Mouse (Mus musculus) limb, embryonic 12.5 days (tissue): Measurements from ENCODE around the gene BC052040. TPM values are rescaled to one million over a fixed set of nuclear protein-coding genes. Genes with fewer than 3 reads are reported as not detected.

Source experiments
- ATAC-seq: fragments of 200-750 bp; cut with Nextera tagmentation; 2 replicates; pipeline ENCODE4 v1.8.0; 2017; ENCODE audit warnings: low read depth, moderate TSS enrichment; ENCODE audit not compliant: insufficient number of reproducible peaks, insufficient read depth, low FRiP score, low TSS enrichment
- H3K27ac ChIP-seq: fragments of 300-500 bp; sonication (generic); 2 replicates; pipeline ENCODE4 v1.5.1; 2016; ENCODE audit warnings: mild to moderate bottlenecking, moderate library complexity
- H3K27me3 ChIP-seq: fragments of 300-500 bp; sonication (generic); 2 replicates; pipeline ENCODE4 v1.6.1; 2016; ENCODE audit warnings: mild to moderate bottlenecking, moderate library complexity
- H3K36me3 ChIP-seq: fragments of 300-500 bp; sonication (generic); 2 replicates; pipeline ENCODE4 v1.6.1; 2016; ENCODE audit warnings: mild to moderate bottlenecking, moderate library complexity
- H3K4me1 ChIP-seq: fragments of 300-500 bp; sonication (generic); replicated peaks from 2 replicates; pipeline ENCODE4 v1.6.1; 2016
- H3K4me2 ChIP-seq: fragments of 300-500 bp; sonication (generic); 2 replicates; pipeline ENCODE4 v1.6.1; 2016; ENCODE audit warnings: mild to moderate bottlenecking, moderate library complexity
- H3K4me3 ChIP-seq: fragments of 300-500 bp; sonication (generic); replicated peaks from 2 replicates; pipeline ENCODE4 v1.5.1; 2016; ENCODE audit warnings: mild to moderate bottlenecking
- H3K9ac ChIP-seq: fragments of 300-500 bp; sonication (generic); replicated peaks from 2 replicates; pipeline ENCODE4 v1.6.1; 2016; ENCODE audit warnings: mild to moderate bottlenecking, moderate library complexity
- H3K9me3 ChIP-seq: fragments of 300-500 bp; sonication (generic); 2 replicates; pipeline ENCODE4 v1.6.1; 2016; ENCODE audit warnings: mild to moderate bottlenecking, moderate library complexity
- WGBS: fragments of 180-500 bp; shearing (Covaris S2); methylation state at CpG from one replicate; pipeline ENCODE4 v1.1.7; 2016; 5-methylcytosine and 5-hydroxymethylcytosine counted together
- polyA plus RNA-seq: library from polyadenylated mRNA; unstranded; fragments of >200 nt; fragmentation: Nextera tagmentation; extraction: Ambion mirVana; gene quantifications from 2 replicates; pipeline ENCODE4 v1.2.1, GENCODE M21; 2016

Gene BC052040
- polyA plus RNA-seq, 1 experiment from 2014 or later, result 7.9 TPM

DNA sequence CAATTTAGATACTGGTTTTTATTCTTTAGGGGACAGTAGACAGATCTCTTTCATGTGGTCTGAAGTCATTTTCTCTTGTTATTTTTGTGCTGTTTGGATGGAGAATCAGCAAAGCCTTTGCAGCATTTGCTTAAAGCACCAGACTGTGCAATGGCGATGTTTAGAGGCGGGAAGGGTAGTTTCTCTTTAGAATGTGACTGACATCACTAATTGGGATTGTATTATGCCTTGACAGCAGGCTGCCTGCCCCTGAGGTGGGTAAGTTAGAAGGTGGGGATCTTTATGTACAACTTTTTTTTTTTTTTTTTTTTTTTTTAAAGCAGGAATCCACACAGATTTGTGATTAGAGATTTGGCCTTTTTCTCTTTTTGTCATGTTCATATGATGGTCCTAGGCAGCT lies 20.6 kb downstream of the BC052040 start:
- H3K4me3 ChIP-seq, result no peak overlapping the region
- peaks cover 17% of the 10 kb centered on the region; the same call in 1 of the 2 replicates for H3K27me3 ChIP-seq
- H3K36me3 ChIP-seq, result no peaks in the 10 kb centered on the region
- H3K27ac ChIP-seq, result no peak overlapping the region
- no peak overlapping the region for H3K9ac ChIP-seq
- no peak overlapping the region for H3K4me2 ChIP-seq
- no peaks in the 10 kb centered on the region; the same call in 1 of the 2 replicates for H3K4me1 ChIP-seq
- no peaks in the 10 kb centered on the region for H3K9me3 ChIP-seq
- ATAC-seq, result no peak
- 76% methylated on average over 2 of the region's 2 CpGs for WGBS

DNA sequence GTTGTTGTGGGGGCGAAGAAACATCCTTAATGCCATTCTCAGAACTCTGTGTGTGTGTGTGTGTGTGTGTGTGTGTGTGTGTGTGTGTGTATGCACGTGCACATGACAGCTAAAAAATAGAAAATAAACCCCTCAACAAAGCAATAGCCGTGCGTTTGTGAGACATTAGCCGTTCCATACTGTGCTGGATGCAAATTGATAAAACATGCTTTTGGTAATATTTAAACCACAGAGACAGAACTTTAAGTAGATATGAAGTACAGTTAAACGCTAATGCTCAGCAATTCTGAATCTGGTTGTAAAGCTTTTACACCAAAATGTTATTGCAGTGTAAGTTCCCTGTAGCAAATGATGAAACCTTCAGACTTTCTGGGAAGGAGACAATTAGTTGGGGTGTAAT lies 22.6 kb downstream of the BC052040 start:
- Histone ChIP-seq H3K4me2 (no peak overlapping the region), H3K27me3 (peaks cover 10% of the 10 kb centered on the region; the same call in 1 of the 2 replicates), H3K9ac (no peak overlapping the region), H3K27ac (no peak overlapping the region), H3K36me3 (no peaks in the 10 kb centered on the region), H3K9me3 (no peaks in the 10 kb centered on the region), H3K4me3 (no peak overlapping the region), H3K4me1 (no peaks in the 10 kb centered on the region)
- WGBS, result 79% methylated on average over 6 of the region's 6 CpGs
- no peak for ATAC-seq

DNA sequence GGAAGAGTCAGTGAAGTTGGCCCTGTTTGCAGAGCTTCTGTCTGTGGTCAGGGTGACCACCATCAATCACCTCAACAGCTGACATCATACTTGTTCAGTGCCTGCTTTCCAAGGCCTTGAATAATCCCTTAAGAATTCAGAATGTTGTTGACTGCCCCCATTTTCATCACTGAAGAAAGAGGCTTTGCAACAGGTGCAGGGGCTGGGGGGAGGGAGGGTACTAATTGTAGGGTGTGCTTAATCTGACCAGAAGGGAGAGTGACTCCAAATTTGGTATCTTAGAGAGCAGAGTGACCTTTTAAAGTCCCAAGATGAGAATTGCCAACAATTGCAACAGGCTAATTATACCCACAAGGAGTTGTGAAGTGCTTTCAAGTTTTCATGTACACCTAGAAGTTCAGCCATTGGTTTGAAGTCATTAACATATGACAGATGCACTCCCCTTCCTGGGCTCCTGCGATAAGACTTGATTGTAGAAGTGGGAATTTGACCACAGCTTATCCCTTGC lies 24.4 kb downstream of the BC052040 start:
- Histone ChIP-seq H3K9me3 (no peaks in the 10 kb centered on the region), H3K9ac (no peak overlapping the region), H3K4me2 (no peak overlapping the region), H3K4me1 (no peaks in the 10 kb centered on the region), H3K27ac (no peak overlapping the region), H3K4me3 (no peak overlapping the region), H3K36me3 (no peaks in the 10 kb centered on the region), H3K27me3 (peaks cover 8% of the 10 kb centered on the region; the same call in 1 of the 2 replicates)
- WGBS, result 36% methylated on average over 1 of the region's 1 CpGs
- no peak for ATAC-seq

DNA sequence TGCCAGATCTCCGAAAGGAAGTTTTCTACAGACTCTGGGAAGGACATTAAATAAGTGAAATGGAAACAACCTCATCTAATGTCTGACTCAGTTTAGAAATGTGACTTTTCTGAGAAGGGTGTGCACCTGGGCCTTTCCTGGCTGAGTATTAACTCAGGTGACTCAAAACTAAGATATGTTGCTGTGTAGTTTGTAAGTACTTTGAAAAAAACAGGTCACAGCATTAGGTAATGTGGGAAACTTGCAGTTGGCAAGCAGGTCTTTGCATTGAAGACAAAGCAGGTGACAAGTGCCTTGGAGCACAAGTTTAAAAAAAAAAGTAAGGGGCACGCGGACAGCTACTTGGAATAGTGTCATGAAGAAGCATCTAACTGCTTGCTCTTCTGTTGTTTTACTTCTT lies 27.5 kb downstream of the BC052040 start:
- Histone ChIP-seq H3K36me3 (no peaks in the 10 kb centered on the region), H3K4me2 (no peak overlapping the region), H3K4me3 (no peak overlapping the region), H3K27ac (no peak overlapping the region), H3K4me1 (no peaks in the 10 kb centered on the region), H3K9ac (no peak overlapping the region), H3K9me3 (no peaks in the 10 kb centered on the region), H3K27me3 (no peaks in the 10 kb centered on the region)
- WGBS, result 88% methylated on average over 3 of the region's 3 CpGs
- ATAC-seq, result no peak

DNA sequence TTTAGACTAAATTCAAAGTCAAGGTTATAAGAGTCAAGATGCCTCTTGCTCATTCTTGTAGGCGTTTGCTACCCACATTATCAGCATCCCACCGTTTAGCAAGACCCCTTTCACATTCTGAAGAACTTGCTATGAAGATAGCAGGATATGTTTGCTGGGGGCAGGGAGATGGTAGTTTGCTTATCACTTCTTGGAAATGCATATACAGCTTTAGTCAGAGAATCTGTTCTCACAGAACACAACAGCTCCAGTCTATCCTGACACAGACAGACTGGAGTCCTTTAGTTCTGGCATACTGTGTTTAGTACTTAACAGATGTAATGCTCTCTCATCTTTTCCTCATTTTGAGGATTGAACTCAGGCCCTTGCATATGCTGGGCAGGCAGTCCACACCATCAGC lies 28.6 kb downstream of the BC052040 start:
- no peak for ATAC-seq
- H3K4me3 ChIP-seq, result no peak overlapping the region
- no peak overlapping the region for H3K9ac ChIP-seq
- 82% methylated on average over 2 of the region's 2 CpGs for WGBS
- H3K4me1 ChIP-seq, result no peaks in the 10 kb centered on the region
- no peak overlapping the region for H3K27ac ChIP-seq
- no peaks in the 10 kb centered on the region for H3K27me3 ChIP-seq
- no peaks in the 10 kb centered on the region for H3K36me3 ChIP-seq
- H3K9me3 ChIP-seq, result no peaks in the 10 kb centered on the region
- no peak overlapping the region for H3K4me2 ChIP-seq

DNA sequence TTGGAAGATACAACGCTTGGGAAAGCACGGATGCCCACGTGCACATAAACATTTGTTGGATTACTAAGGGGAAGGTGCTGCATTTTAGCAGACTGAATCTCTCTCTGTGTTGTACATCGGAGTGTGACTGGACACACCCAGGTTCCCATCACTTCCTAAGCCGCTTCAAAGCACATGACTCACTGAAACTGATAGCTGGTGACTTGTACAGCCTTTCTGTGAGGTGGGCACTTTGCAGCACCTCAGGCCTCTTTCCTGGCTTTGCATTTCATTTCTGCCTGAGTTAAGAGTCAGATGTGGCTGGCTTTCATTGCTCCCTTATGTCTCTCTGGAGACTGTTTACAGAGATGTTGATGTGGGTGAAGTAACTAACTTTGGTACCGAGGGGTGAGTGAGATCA lies 29.0 kb downstream of the BC052040 start:
- 89% methylated on average over 6 of the region's 6 CpGs for WGBS
- no peak for ATAC-seq
- Histone ChIP-seq H3K4me1 (no peaks in the 10 kb centered on the region), H3K9me3 (no peaks in the 10 kb centered on the region), H3K27me3 (no peaks in the 10 kb centered on the region), H3K9ac (no peak overlapping the region), H3K36me3 (no peaks in the 10 kb centered on the region), H3K4me3 (no peak overlapping the region), H3K4me2 (no peak overlapping the region), H3K27ac (no peak overlapping the region)

DNA sequence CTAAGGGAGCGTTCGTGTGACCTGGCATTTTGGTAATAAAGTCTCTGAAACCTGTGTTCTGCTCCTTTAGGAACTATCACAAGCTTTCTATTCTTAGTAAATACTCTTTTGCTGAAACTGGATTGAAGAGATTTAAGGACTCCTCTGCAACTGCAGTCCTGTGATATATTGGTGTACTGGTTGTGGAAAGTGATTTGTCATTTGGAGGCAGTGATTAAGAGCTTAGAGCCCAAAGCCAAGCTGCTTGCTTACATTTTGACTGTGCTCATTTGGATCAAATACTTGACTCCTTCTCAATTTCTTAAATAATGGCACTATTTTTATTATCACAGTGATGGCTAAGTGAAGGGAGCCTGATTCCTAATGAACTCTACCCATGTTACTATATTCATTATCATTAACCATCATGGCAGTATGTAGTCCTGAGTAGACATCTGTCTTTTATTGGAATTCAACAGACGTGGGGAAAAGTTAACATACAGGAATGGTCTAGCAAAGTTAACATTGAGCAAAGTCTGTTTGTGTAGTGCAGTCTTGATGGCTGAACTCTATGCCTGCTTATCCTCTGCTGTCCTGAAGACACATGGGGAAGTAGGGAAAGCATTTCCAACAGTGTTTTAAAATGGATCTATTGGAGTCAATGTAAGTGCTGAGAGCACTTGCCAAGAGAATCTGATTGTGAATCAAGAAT lies 32.5 kb downstream of the BC052040 start:
- Histone ChIP-seq H3K9ac (no peak overlapping the region), H3K27me3 (no peaks in the 10 kb centered on the region), H3K4me3 (no peak overlapping the region), H3K4me2 (no peak overlapping the region), H3K4me1 (no peaks in the 10 kb centered on the region), H3K36me3 (no peaks in the 10 kb centered on the region), H3K9me3 (no peaks in the 10 kb centered on the region), H3K27ac (no peak overlapping the region)
- no peak for ATAC-seq
- WGBS, result 71% methylated on average over 3 of the region's 3 CpGs

DNA sequence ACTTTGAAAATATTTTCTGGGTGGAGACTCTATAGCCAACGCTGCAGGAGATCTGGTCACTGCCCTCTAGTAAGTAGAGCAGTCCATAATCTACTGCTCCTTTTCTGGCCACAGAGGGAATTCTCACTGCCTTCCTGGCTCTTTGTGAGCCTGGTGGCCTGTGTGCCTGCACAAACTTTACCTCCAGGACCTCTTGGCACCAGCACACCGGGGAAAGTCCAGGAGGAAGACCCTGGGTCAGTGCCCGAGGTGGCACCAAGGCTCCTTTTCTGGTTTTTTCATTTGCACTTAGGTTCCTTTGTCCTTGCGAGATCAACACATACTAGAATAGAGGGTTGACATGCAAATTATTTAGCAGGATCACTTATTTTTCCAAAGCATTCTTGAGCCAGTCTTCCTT lies 47.0 kb downstream of the BC052040 start:
- Histone ChIP-seq H3K9me3 (no peaks in the 10 kb centered on the region), H3K36me3 (no peaks in the 10 kb centered on the region), H3K9ac (no peak overlapping the region), H3K27ac (no peak overlapping the region), H3K27me3 (no peaks in the 10 kb centered on the region), H3K4me2 (no peak overlapping the region), H3K4me1 (no peaks in the 10 kb centered on the region), H3K4me3 (no peak overlapping the region)
- 90% methylated on average over 4 of the region's 4 CpGs for WGBS
- no peak for ATAC-seq

DNA sequence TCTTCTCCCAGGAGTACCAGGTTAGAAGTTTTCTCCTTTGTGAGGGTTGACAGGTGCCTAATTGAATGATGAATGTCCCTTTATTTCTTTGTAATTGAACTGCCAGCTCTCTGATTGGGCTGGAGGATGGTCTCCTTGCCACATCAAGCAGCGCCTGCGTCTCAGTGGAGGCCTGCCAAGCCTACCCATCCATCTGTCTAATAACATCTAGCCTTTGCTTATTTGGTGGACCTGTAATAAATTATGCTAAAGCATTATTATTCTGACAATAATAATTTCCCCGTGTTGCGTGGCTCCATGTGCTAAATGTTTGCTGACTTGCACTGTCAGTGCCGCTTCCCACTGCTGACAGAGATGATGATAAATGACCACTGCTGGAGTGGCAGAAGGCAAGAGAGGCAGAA lies 49.5 kb downstream of the BC052040 start:
- Histone ChIP-seq H3K27ac (no peak overlapping the region), H3K4me3 (no peak overlapping the region), H3K36me3 (no peaks in the 10 kb centered on the region), H3K4me2 (no peak overlapping the region), H3K9me3 (no peaks in the 10 kb centered on the region), H3K27me3 (no peaks in the 10 kb centered on the region), H3K4me1 (no peaks in the 10 kb centered on the region), H3K9ac (no peak overlapping the region)
- 55% methylated on average over 5 of the region's 5 CpGs for WGBS
- no peak for ATAC-seq

DNA sequence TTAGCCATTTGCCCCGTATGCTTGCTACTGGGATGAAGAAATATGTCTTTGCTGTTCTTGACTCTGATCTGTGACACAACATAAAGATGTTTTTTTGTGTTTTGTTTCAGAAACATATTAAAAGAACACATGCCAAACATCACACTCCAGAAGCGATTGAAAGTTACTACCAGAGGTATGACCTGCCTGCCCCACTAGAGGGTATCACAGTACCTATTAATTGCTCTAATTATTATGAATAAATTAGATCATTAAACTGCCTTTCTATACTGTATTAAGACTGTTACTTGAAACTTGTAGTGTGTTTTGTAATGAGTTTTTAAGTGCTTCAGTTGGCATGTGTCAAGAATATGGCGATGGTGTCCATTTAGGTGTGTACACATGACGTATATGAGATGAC lies 50.3 kb downstream of the BC052040 start:
- Histone ChIP-seq H3K27me3 (no peaks in the 10 kb centered on the region), H3K4me1 (no peaks in the 10 kb centered on the region), H3K36me3 (no peaks in the 10 kb centered on the region), H3K9me3 (no peaks in the 10 kb centered on the region), H3K9ac (no peak overlapping the region), H3K4me3 (no peak overlapping the region), H3K4me2 (no peak overlapping the region), H3K27ac (no peak overlapping the region)
- 92% methylated on average over 4 of the region's 4 CpGs for WGBS
- no peak for ATAC-seq

DNA sequence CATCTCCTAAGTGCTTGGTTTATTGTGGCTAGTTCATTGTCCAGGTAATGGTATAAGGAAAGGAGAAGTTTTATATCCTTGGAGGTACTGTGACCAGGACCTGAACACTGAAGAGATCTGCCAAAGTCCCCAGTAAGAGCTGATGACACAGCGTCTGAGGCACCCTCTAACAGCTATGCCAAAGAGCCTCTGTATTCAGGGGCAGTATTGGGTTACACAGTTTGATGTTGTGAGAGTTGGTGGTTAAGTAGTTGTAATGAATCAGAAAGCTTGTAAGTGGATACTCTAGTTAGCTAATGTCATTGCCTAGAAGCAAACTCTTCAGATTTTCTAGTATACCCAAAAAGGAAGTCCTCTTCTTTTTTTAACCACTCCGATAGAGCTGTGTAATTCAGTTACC lies 68.7 kb downstream of the BC052040 start:
- Histone ChIP-seq H3K27ac (no peak overlapping the region), H3K4me1 (no peaks in the 10 kb centered on the region), H3K36me3 (no peaks in the 10 kb centered on the region), H3K9me3 (no peaks in the 10 kb centered on the region), H3K4me2 (no peak overlapping the region), H3K27me3 (no peaks in the 10 kb centered on the region; the same call in 1 of the 2 replicates), H3K9ac (no peak overlapping the region), H3K4me3 (no peak overlapping the region)
- WGBS, result 50% methylated on average over 2 of the region's 2 CpGs
- ATAC-seq, result no peak

DNA sequence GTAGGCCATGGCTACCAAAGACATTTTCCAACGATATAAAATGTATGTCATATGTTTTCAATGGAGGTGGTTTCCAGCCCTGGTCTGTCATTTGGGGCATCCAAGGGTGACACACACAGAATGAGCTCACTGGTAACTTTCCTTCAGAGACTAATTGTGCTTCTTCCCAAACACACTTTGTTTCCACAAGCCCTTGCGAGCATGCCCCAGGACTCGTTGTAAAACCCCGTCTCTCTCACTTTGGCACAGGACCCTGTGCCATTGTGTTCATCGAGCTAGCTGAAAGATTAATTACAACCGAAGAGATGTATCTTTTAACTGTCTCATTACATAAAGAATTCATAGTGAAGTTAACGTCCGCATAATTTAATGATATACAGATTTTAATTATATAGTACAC lies 78.2 kb downstream of the BC052040 start:
- H3K9me3 ChIP-seq, result no peaks in the 10 kb centered on the region
- 47% methylated on average over 8 of the region's 8 CpGs for WGBS
- no peak for ATAC-seq

More for the DNA sequence above, 78.2 kb downstream of the BC052040 start:
- Histone ChIP-seq H3K4me1 (peaks cover 7% of the 10 kb centered on the region), H3K9ac (no peak overlapping the region), H3K27me3 (peaks cover 3% of the 10 kb centered on the region; the same call in 1 of the 2 replicates), H3K27ac (no peak overlapping the region), H3K36me3 (no peaks in the 10 kb centered on the region), H3K4me3 (no peak overlapping the region), H3K4me2 (no peak overlapping the region)
